Mouse (Mus musculus) cortical plate, adult 2 months (tissue): ENCODE results near the gene Ube2m.

Experiments used
- CTCF ChIP-seq: fragments of 200-500 bp; IDR thresholded peaks from 2 replicates; pipeline ENCODE4 v1.5.1; 2011; ENCODE audit warnings: mild to moderate bottlenecking, control low read depth, low read length; ENCODE audit not compliant: insufficient read depth; ENCODE audit errors: extremely low read depth
- POLR2A ChIP-seq: fragments of 200-500 bp; IDR thresholded peaks from 2 replicates; pipeline ENCODE4 v1.6.1; 2011; ENCODE audit warnings: mild to moderate bottlenecking, low read length, control low read depth; ENCODE audit not compliant: insufficient read depth; ENCODE audit errors: extremely low read depth

- TF ChIP-seq CTCF (no peak), POLR2A (no peak)
Observed at GRCm38 (mm10) chr7:13043120-13043444, 5.0 kb upstream of the Ube2m start.
